Mouse (Mus musculus) heart, embryonic 14.5 days (tissue): ENCODE measurements at regions not wholly inside any gene's neighbourhood (a gene's known extent, or its start where the extent isn't known, plus 50 kb on each side); places are given as distances from the start of the nearest gene placed in this dataset.

Source experiments
- ATAC-seq: fragments of 200-750 bp; cut with Nextera tagmentation; 2 replicates; pipeline ENCODE4 v1.8.0; 2017; ENCODE audit warnings: low read depth, moderate TSS enrichment; ENCODE audit not compliant: insufficient number of reproducible peaks, insufficient read depth, low FRiP score
- H3K27ac ChIP-seq, 2 experiments: fragments of 200-500 bp in 1 of 2; fragments of 300-500 bp in 1 of 2; sonication (generic) in 1 of 2; replicated peaks in 1 of 2; 2 replicates each; pipeline ENCODE4 v1.5.1; 2012 to 2014; ENCODE audit warnings: low read depth in 2 of 2, low read length in 2 of 2, control low read depth in 1 of 2, mild to moderate bottlenecking in 1 of 2, mixed read lengths in 1 of 2; ENCODE audit not compliant: control insufficient read depth in 1 of 2, insufficient read depth in 1 of 2
- H3K27me3 ChIP-seq: fragments of 300-500 bp; sonication (generic); 2 replicates; pipeline ENCODE4 v1.6.1; 2014; ENCODE audit warnings: mild to moderate bottlenecking, low read length, control low read depth; ENCODE audit not compliant: control insufficient read depth, insufficient read depth
- H3K36me3 ChIP-seq: fragments of 300-500 bp; sonication (generic); 2 replicates; pipeline ENCODE4 v1.6.1; 2014; ENCODE audit warnings: mild to moderate bottlenecking, control low read depth, low read length, mixed read lengths; ENCODE audit not compliant: control insufficient read depth, insufficient read depth
- H3K4me1 ChIP-seq, 2 experiments: fragments of 200-500 bp in 1 of 2; fragments of 300-500 bp in 1 of 2; sonication (generic) in 1 of 2; 2 replicates each; pipeline ENCODE4 v1.6.1; 2012 to 2014; ENCODE audit warnings: low read length in 2 of 2, control low read depth in 1 of 2, mixed read lengths in 1 of 2; ENCODE audit not compliant: control insufficient read depth in 2 of 2, insufficient read depth in 2 of 2
- H3K4me2 ChIP-seq: fragments of 300-500 bp; sonication (generic); 2 replicates; pipeline ENCODE4 v1.6.1; 2014; ENCODE audit warnings: mild to moderate bottlenecking, low read length
- H3K4me3 ChIP-seq, 2 experiments: fragments of 200-500 bp in 1 of 2; fragments of 300-500 bp in 1 of 2; sonication (generic) in 1 of 2; 2 replicates each; pipeline ENCODE4 v1.5.1; 2012 to 2014; ENCODE audit warnings: low read length in 2 of 2, mild to moderate bottlenecking in 2 of 2, control low read depth in 1 of 2, low read depth in 1 of 2, moderate library complexity in 1 of 2; ENCODE audit not compliant: control insufficient read depth in 1 of 2, insufficient read depth in 1 of 2
- H3K9ac ChIP-seq: fragments of 300-500 bp; sonication (generic); 2 replicates; pipeline ENCODE4 v1.6.1; 2014; ENCODE audit warnings: mild to moderate bottlenecking, low read length
- H3K9me3 ChIP-seq: fragments of 300-500 bp; sonication (generic); 2 replicates; pipeline ENCODE4 v1.6.1; 2016; ENCODE audit warnings: low read length, control low read depth; ENCODE audit not compliant: control insufficient read depth
- WGBS: fragments of 180-500 bp; shearing (Covaris S2); extraction: QIAGEN DNeasy Blood & Tissue Kit; methylation state at CpG from one replicate; pipeline ENCODE4 v1.1.7; 2014; 5-methylcytosine and 5-hydroxymethylcytosine counted together

GRCm38 (mm10) chr7:125358016-125358415 lies 86.5 kb upstream of the Kdm8 start:
- no peak overlapping the region for H3K27ac ChIP-seq
- no peak overlapping the region for H3K4me2 ChIP-seq
- no peaks in the 10 kb centered on the region for H3K36me3 ChIP-seq
- H3K4me1 ChIP-seq = no peaks in the 10 kb centered on the region
- no peaks in the 10 kb centered on the region for H3K27me3 ChIP-seq
- no peak for ATAC-seq
- 80% methylated on average over 4 of the region's 4 CpGs for WGBS
- H3K9ac ChIP-seq = no peak overlapping the region
- no peaks in the 10 kb centered on the region for H3K9me3 ChIP-seq
- no peak overlapping the region for H3K4me3 ChIP-seq

GRCm38 (mm10) chr7:125383021-125383420 lies 61.5 kb upstream of the Kdm8 start:
- WGBS = 61% methylated on average over 2 of the region's 2 CpGs
- no peak overlapping the region for H3K4me2 ChIP-seq
- no peak overlapping the region for H3K4me3 ChIP-seq
- H3K9me3 ChIP-seq = no peaks in the 10 kb centered on the region
- no peaks in the 10 kb centered on the region for H3K27me3 ChIP-seq
- no peak overlapping the region for H3K27ac ChIP-seq
- no peaks in the 10 kb centered on the region for H3K4me1 ChIP-seq
- ATAC-seq = no peak
- H3K9ac ChIP-seq = no peak overlapping the region
- H3K36me3 ChIP-seq = no peaks in the 10 kb centered on the region

GRCm38 (mm10) chr7:125384171-125384570 lies 60.3 kb upstream of the Kdm8 start:
- no peaks in the 10 kb centered on the region for H3K4me1 ChIP-seq
- H3K4me3 ChIP-seq = no peak overlapping the region
- ATAC-seq = no peak
- no peak overlapping the region for H3K27ac ChIP-seq
- 86% methylated on average over 4 of the region's 4 CpGs for WGBS
- H3K9ac ChIP-seq = no peak overlapping the region
- H3K36me3 ChIP-seq = no peaks in the 10 kb centered on the region
- H3K27me3 ChIP-seq = no peaks in the 10 kb centered on the region
- H3K4me2 ChIP-seq = no peak overlapping the region
- no peaks in the 10 kb centered on the region for H3K9me3 ChIP-seq

GRCm38 (mm10) chr7:125392536-125392935 lies 51.9 kb upstream of the Kdm8 start:
- Histone ChIP-seq H3K27ac (no peak overlapping the region), H3K27me3 (no peaks in the 10 kb centered on the region), H3K9ac (no peak overlapping the region), H3K4me3 (no peak overlapping the region), H3K36me3 (no peaks in the 10 kb centered on the region), H3K4me2 (peak overlapping the region; percentile 86; the same call in 1 of the 2 replicates), H3K9me3 (no peaks in the 10 kb centered on the region), H3K4me1 (peaks cover 8 to 9% of the 10 kb centered on the region in 2 experiments; a peak in 3 of 4 replicates)
- no peak for ATAC-seq
- 19% methylated on average over 3 of the region's 3 CpGs for WGBS

GRCm38 (mm10) chr7:125393228-125393627 lies 51.2 kb upstream of the Kdm8 start:
- H3K4me3 ChIP-seq = peak overlapping the region; percentile 41 to 48
- peak overlapping the region; percentile 62 for H3K9ac ChIP-seq
- under 1% methylated on average over 16 of the region's 16 CpGs for WGBS
- ATAC-seq = no peak
- no peaks in the 10 kb centered on the region for H3K27me3 ChIP-seq
- no peaks in the 10 kb centered on the region for H3K36me3 ChIP-seq
- peak overlapping the region; percentile 86 for H3K4me2 ChIP-seq
- no peaks in the 10 kb centered on the region for H3K9me3 ChIP-seq
- no peak overlapping the region for H3K27ac ChIP-seq
- H3K4me1 ChIP-seq = peaks cover 8 to 9% of the 10 kb centered on the region in 2 experiments; a peak in 3 of 4 replicates

- Histone ChIP-seq H3K27me3 (no peaks in the 10 kb centered on the region), H3K9ac (peak overlapping the region; percentile 62), H3K4me3 (peak overlapping the region; percentile 41 to 48), H3K4me2 (peak overlapping the region; percentile 86), H3K4me1 (peaks cover 8 to 9% of the 10 kb centered on the region in 2 experiments; a peak in 3 of 4 replicates), H3K27ac (0 out of 4 replicates have a peak overlapping the region, but pooled peaks of 1 of the 2 experiments have one; percentile 44), H3K36me3 (no peaks in the 10 kb centered on the region), H3K9me3 (no peaks in the 10 kb centered on the region)
- peak; percentile 78 for ATAC-seq
- WGBS = under 1% methylated on average over 33 of the region's 33 CpGs
Measured at GRCm38 (mm10) chr7:125393654-125394346, 50.7 kb upstream of the Kdm8 start.
